Mouse (Mus musculus) bone marrow, adult 2 months (tissue): ENCODE results near the gene Acaca.

Experiments
- CTCF ChIP-seq: fragments of 200-500 bp; IDR thresholded peaks from 2 replicates; pipeline ENCODE4 v1.5.1; 2011; ENCODE audit warnings: low read length, control low read depth; ENCODE audit not compliant: control insufficient read depth, insufficient read depth
- POLR2A ChIP-seq: fragments of 200-500 bp; IDR thresholded peaks from 2 replicates; pipeline ENCODE4 v1.6.1; 2011; ENCODE audit warnings: low read depth, mild to moderate bottlenecking, control low read depth, low read length, borderline replicate concordance; ENCODE audit not compliant: control insufficient read depth

DNA sequence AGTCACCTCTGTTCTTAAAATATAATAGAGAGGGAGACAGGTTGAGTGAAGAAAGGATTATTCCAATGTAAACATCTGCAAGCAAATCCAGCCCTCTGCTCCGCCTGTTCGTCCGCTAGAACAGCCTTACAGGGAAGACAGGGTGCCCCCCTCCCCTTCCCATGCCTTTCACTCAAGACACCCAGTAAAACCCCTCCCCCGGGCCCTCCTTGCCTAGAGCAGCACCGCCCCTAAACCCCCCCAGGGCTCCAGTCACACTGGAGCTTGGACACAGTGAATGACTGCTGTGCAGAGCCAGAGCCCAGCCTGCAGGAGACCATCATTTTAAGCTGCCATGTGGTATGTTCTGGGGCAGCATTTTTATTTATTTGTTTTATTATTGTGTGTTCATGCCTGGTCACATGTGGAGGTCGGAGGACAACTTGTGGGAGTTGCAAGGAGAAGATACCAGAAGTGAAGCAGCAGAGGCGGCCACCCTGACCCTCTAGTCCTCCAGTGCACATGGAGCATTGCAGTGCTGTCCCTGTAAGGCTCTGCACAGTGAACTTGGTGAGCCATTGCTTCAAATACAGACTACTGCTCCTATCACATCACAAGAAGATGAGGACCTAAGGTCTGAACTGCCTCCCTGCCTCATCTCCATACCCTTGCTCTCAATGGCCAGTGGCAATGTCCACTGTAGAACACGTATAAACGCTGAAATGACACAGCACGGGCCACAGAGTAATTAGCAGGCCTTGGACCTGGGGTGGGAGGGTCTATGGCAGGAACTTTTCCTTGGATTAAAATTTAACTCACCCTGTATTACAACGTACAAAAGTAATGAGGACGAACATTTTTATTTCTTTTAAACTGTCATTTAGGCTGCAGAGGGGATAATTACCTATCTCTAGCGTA, 296.5 kb downstream of the Acaca start:
- TF ChIP-seq CTCF = no peak
- TF ChIP-seq POLR2A = no peak
